12 mouse cellular contexts compared by ENCODE assay signal in genomic region chr11:79519878-79520291, GRCm38 (mm10). TPM values are rescaled to one million over a fixed set of nuclear protein-coding genes. Genes with fewer than 3 reads are reported as not detected.
DNase-seq lines count a peak whose midpoint lies in the region; ATAC-seq and TF ChIP-seq lines count a peak whose summit lies in the region.
"Had no signal": no experiment of that assay in that cellular context is flagged by ENCODE, and none has a peak within 500 bp of the region (broad histone marks: within the 10 kb centered on the region; RNA-seq: fewer than 3 reads in every experiment).

No protein-coding gene starts in this region.

- no peaks in the 10 kb centered on the region for H3K27me3 ChIP-seq in kidney, adult 2 months (replicated peaks; ENCODE audit: control insufficient read depth, insufficient read depth, low read length)
- no peaks in the 10 kb centered on the region for H3K27me3 ChIP-seq in stomach, embryonic 15.5 days (replicated peaks)
- H3K27me3 ChIP-seq in stomach, postnatal 0 days (ENCODE audit: control insufficient read depth, insufficient read depth, low read length), result no peaks in the 10 kb centered on the region
- H3K27me3 ChIP-seq: forebrain, embryonic 12.5 days; hindbrain, embryonic 13.5 days; limb, embryonic 12.5 days; Patski had no signal

- TF ChIP-seq POLR2A in kidney, adult 2 months (IDR thresholded peaks at IDR 0.05; ENCODE audit: low read depth, low read length), result no peak

- no peak overlapping the region for H3K4me2 ChIP-seq in stomach, embryonic 15.5 days
- no peak overlapping the region for H3K4me2 ChIP-seq in stomach, postnatal 0 days (replicated peaks; ENCODE audit: low read depth)
- H3K4me2 ChIP-seq: forebrain, embryonic 12.5 days; hindbrain, embryonic 13.5 days; limb, embryonic 12.5 days had no signal

- no peak overlapping the region for H3K27ac ChIP-seq in kidney, adult 2 months (ENCODE audit: insufficient read depth, low read depth, low read length)
- H3K27ac ChIP-seq in stomach, embryonic 15.5 days, result 0 out of 2 replicates have a peak overlapping the region, but pooled peaks have one; percentile 16
- H3K27ac ChIP-seq in stomach, postnatal 0 days (replicated peaks), result no peak overlapping the region
- H3K27ac ChIP-seq: forebrain, embryonic 12.5 days; hindbrain, embryonic 13.5 days; limb, embryonic 12.5 days had no signal

- no peaks in the 10 kb centered on the region; the same call in 1 of the 2 replicates for H3K4me1 ChIP-seq in kidney, adult 2 months (ENCODE audit: control insufficient read depth, insufficient read depth, low read length)
- H3K4me1 ChIP-seq in stomach, embryonic 15.5 days, result no peaks in the 10 kb centered on the region; the same call in 1 of the 2 replicates
- no peaks in the 10 kb centered on the region for H3K4me1 ChIP-seq in stomach, postnatal 0 days (replicated peaks; ENCODE audit: control insufficient read depth, insufficient read depth)
- H3K4me1 ChIP-seq: forebrain, embryonic 12.5 days; hindbrain, embryonic 13.5 days; limb, embryonic 12.5 days had no signal

- H3K9me3 ChIP-seq in stomach, embryonic 15.5 days, result no peaks in the 10 kb centered on the region
- H3K9me3 ChIP-seq in stomach, postnatal 0 days (ENCODE audit: control insufficient read depth, low read length), result no peaks in the 10 kb centered on the region
- H3K9me3 ChIP-seq: forebrain, embryonic 12.5 days; hindbrain, embryonic 13.5 days; limb, embryonic 12.5 days had no signal

- no peak for TF ChIP-seq EP300 in stomach, postnatal 0 days (optimal IDR thresholded peaks at IDR 0.05)

- no peak for TF ChIP-seq CTCF in kidney, adult 2 months (conservative IDR thresholded peaks at IDR 0.05; ENCODE audit: insufficient read depth, insufficient read length, low read depth, low read length)
- no peak for TF ChIP-seq CTCF in stomach, postnatal 0 days (IDR thresholded peaks at IDR 0.05; ENCODE audit: low read depth)

- 70% methylated on average over 1 of the region's 1 CpGs for WGBS in kidney, adult 2 months
- 69% methylated on average over 1 of the region's 1 CpGs for WGBS in stomach, embryonic 15.5 days
- 66% methylated on average over 1 of the region's 1 CpGs for WGBS in stomach, postnatal 0 days

- ATAC-seq in stomach, embryonic 15.5 days (ENCODE audit: insufficient read depth, low FRiP score, low read depth), result no peak
- no peak for ATAC-seq in stomach, postnatal 0 days (ENCODE audit: low FRiP score, low TSS enrichment)
- ATAC-seq in inflammation-experienced regulatory T-cells, adult 6 months, result peak; percentile 85
- ATAC-seq: Patski had no signal

- no peak overlapping the region for H3K4me3 ChIP-seq in kidney, adult 2 months (ENCODE audit: insufficient read depth, low read depth, low read length)
- H3K4me3 ChIP-seq in stomach, embryonic 15.5 days (replicated peaks), result no peak overlapping the region
- no peak overlapping the region for H3K4me3 ChIP-seq in stomach, postnatal 0 days (ENCODE audit: low read depth, low read length)
- H3K4me3 ChIP-seq: forebrain, embryonic 12.5 days; hindbrain, embryonic 13.5 days; limb, embryonic 12.5 days had no signal

- no peaks in the 10 kb centered on the region for H3K36me3 ChIP-seq in kidney, adult 2 months (ENCODE audit: control insufficient read depth, insufficient read depth, low read length)
- H3K36me3 ChIP-seq in stomach, embryonic 15.5 days, result no peaks in the 10 kb centered on the region
- no peaks in the 10 kb centered on the region for H3K36me3 ChIP-seq in stomach, postnatal 0 days (ENCODE audit: control insufficient read depth, insufficient read depth, low read length)
- H3K36me3 ChIP-seq: hindbrain, embryonic 13.5 days had no signal

- no peak overlapping the region for H3K9ac ChIP-seq in stomach, embryonic 15.5 days
- no peak overlapping the region for H3K9ac ChIP-seq in stomach, postnatal 0 days (ENCODE audit: low read length)
- H3K9ac ChIP-seq: forebrain, embryonic 12.5 days; hindbrain, embryonic 13.5 days; limb, embryonic 12.5 days had no signal

- peak; percentile 36 for DNase-seq in kidney, adult 2 months
- no peak for DNase-seq in kidney, postnatal 4 days
- no peak for DNase-seq in stomach, postnatal 0 days (ENCODE audit: low spot score)
- peak; percentile 95 for DNase-seq in telencephalon, adult 2 months (ENCODE audit: low read depth, low spot score)
- no peak for DNase-seq in cerebellum, postnatal 36 days
- DNase-seq in adipocyte (ENCODE audit: low spot score), result no peak

RNA-seq across cellular contexts. Expression of gene Evi2b, which starts 3.7 kb away (rescaled TPM):
- polyA plus RNA-seq in kidney, adult 2 months (2012; rRNA removed), result 2.5 and 5.6 TPM in 2 replicates
- 1.2 and 1.3 TPM in 2 replicates for polyA plus RNA-seq in stomach, embryonic 15.5 days (2015; fragmentation: Nextera tagmentation; extraction: Ambion mirVana)
- 0.27 and 0.53 TPM in 2 replicates for polyA plus RNA-seq in stomach, postnatal 0 days (2015; fragmentation: Nextera tagmentation; extraction: Ambion mirVana)
- 10 to 100 TPM; 81.8 to 99.4 (median 98.7) TPM for polyA plus RNA-seq in inflammation-experienced regulatory T-cells, adult 6 months (2017; shearing (Covaris generic))
- polyA plus RNA-seq: forebrain, embryonic 12.5 days; hindbrain, embryonic 13.5 days had no signal

RNA-seq across cellular contexts. Expression of gene Evi2, which starts 10.5 kb away (rescaled TPM):
- 0.16 and 0.30 TPM in 2 replicates for polyA plus RNA-seq in kidney, adult 2 months (2012; rRNA removed)
- polyA plus RNA-seq in stomach, embryonic 15.5 days (2015; fragmentation: Nextera tagmentation; extraction: Ambion mirVana), result 0.86 and 1.2 TPM in 2 replicates
- polyA plus RNA-seq in stomach, postnatal 0 days (2015; fragmentation: Nextera tagmentation; extraction: Ambion mirVana), result 0.05 and 0.28 TPM in 2 replicates
- 1 to 10 TPM; 7.2 to 8.4 (median 7.2) TPM for polyA plus RNA-seq in inflammation-experienced regulatory T-cells, adult 6 months (2017; shearing (Covaris generic))
- polyA plus RNA-seq: Patski had no signal

RNA-seq across cellular contexts. Expression of gene Evi2a, which starts 10.5 kb away (rescaled TPM):
- 3.1 and 5.3 TPM in 2 replicates for polyA plus RNA-seq in kidney, adult 2 months (2012; rRNA removed)
- polyA plus RNA-seq in stomach, embryonic 15.5 days (2015; fragmentation: Nextera tagmentation; extraction: Ambion mirVana), result 5.3 and 5.4 TPM in 2 replicates
- polyA plus RNA-seq in stomach, postnatal 0 days (2015; fragmentation: Nextera tagmentation; extraction: Ambion mirVana), result 3.0 and 4.5 TPM in 2 replicates
- polyA plus RNA-seq in inflammation-experienced regulatory T-cells, adult 6 months (2017; shearing (Covaris generic)), result 10 to 100 TPM; 63.8 to 92.4 (median 76.7) TPM

RNA-seq across cellular contexts. Expression of gene Omg, which starts 16.0 kb away (rescaled TPM):
- polyA plus RNA-seq in kidney, adult 2 months (2012; rRNA removed), result 0.04 and 0.16 TPM in 2 replicates
- polyA plus RNA-seq in stomach, embryonic 15.5 days (2015; fragmentation: Nextera tagmentation; extraction: Ambion mirVana), result 0.22 and 0.33 TPM in 2 replicates
- polyA plus RNA-seq in stomach, postnatal 0 days (2015; fragmentation: Nextera tagmentation; extraction: Ambion mirVana), result 0.27 and 0.30 TPM in 2 replicates
- polyA plus RNA-seq in inflammation-experienced regulatory T-cells, adult 6 months (2017; shearing (Covaris generic)), result under 1 TPM; 0.20 to 0.75 (median 0.31) TPM
- polyA plus RNA-seq: Patski had no signal

Comparison
In these comparisons a context has a peak if more than half of its experiments do, and no peak if none do; other contexts are left out.
1. DNase-seq: peak in kidney, adult 2 months (single experiment) and telencephalon, adult 2 months (single experiment); none in kidney, postnatal 4 days (0 of 2), stomach, postnatal 0 days (single experiment), cerebellum, postnatal 36 days (0 of 2) and adipocyte (single experiment).
2. RNA of gene Evi2b, which starts 3.7 kb away (polyA plus RNA-seq): 81.8 to 99.4 TPM in inflammation-experienced regulatory T-cells, adult 6 months; 2.5 to 5.6 TPM in kidney, adult 2 months, 1.2 to 1.3 TPM in stomach, embryonic 15.5 days and 0.27 to 0.53 TPM in stomach, postnatal 0 days; every median in the first group is over 10 times any median in the second.
3. RNA of gene Evi2a, which starts 10.5 kb away (polyA plus RNA-seq): 63.8 to 92.4 TPM in inflammation-experienced regulatory T-cells, adult 6 months; 5.3 to 5.4 TPM in stomach, embryonic 15.5 days, 3.1 to 5.3 TPM in kidney, adult 2 months and 3.0 to 4.5 TPM in stomach, postnatal 0 days; every median in the first group is over 10 times any median in the second.